Mouse (Mus musculus) embryonic facial prominence, embryonic 11.5 days (tissue): ENCODE results near the gene Ercc4. TPM values are rescaled to one million over a fixed set of nuclear protein-coding genes. Genes with fewer than 3 reads are reported as not detected.
"Not testable (repeated sequence)": the region's sequence is repeated elsewhere in the genome, so short reads cannot be mapped to it uniquely, and the experiment has no call there.

Experiments used
- ATAC-seq: fragments of 200-750 bp; cut with Nextera tagmentation; replicated peaks from 2 replicates; pipeline ENCODE4 v1.8.0; 2017; ENCODE audit warnings: low read depth; ENCODE audit not compliant: insufficient number of reproducible peaks, low FRiP score, low TSS enrichment
- DNase-seq: peaks from one replicate; pipeline ENCODE4 v3.0.0-alpha.2; 2015; ENCODE audit warnings: low spot score
- H3K27ac ChIP-seq: fragments of 300-500 bp; sonication (generic); replicated peaks from 2 replicates; pipeline ENCODE4 v1.5.1; 2014; ENCODE audit warnings: mild to moderate bottlenecking, low read depth, low read length, control low read depth
- H3K27me3 ChIP-seq: fragments of 300-500 bp; sonication (generic); 2 replicates; pipeline ENCODE4 v1.6.1; 2014; ENCODE audit warnings: mild to moderate bottlenecking, low read length, moderate library complexity, mixed read lengths; ENCODE audit not compliant: control insufficient read depth, insufficient read depth
- H3K36me3 ChIP-seq: fragments of 300-500 bp; sonication (generic); replicated peaks from 2 replicates; pipeline ENCODE4 v1.6.1; 2014; ENCODE audit warnings: low read depth, mild to moderate bottlenecking, low read length, moderate library complexity, mixed read lengths; ENCODE audit not compliant: control insufficient read depth, insufficient read depth
- H3K4me1 ChIP-seq: fragments of 300-500 bp; sonication (generic); 2 replicates; pipeline ENCODE4 v1.6.1; 2014; ENCODE audit warnings: low read length, mixed read lengths; ENCODE audit not compliant: control insufficient read depth, insufficient read depth
- H3K4me2 ChIP-seq: fragments of 300-500 bp; sonication (generic); 2 replicates; pipeline ENCODE4 v1.6.1; 2014; ENCODE audit warnings: low read depth, mild to moderate bottlenecking, control low read depth, low read length, moderate library complexity
- H3K4me3 ChIP-seq: fragments of 300-500 bp; sonication (generic); 2 replicates; pipeline ENCODE4 v1.5.1; 2014; ENCODE audit warnings: low read depth, low read length, control low read depth
- H3K9ac ChIP-seq: fragments of 300-500 bp; sonication (generic); replicated peaks from 2 replicates; pipeline ENCODE4 v1.6.1; 2014; ENCODE audit warnings: mild to moderate bottlenecking, control low read depth, low read length
- H3K9me3 ChIP-seq: fragments of 300-500 bp; sonication (generic); replicated peaks from 2 replicates; pipeline ENCODE4 v1.6.1; 2016; ENCODE audit warnings: mild to moderate bottlenecking, low read length, inconsistent platforms, mixed read lengths; ENCODE audit not compliant: control insufficient read depth
- WGBS: fragments of 180-500 bp; shearing (Covaris S2); extraction: QIAGEN DNeasy Blood & Tissue Kit; methylation state at CpG from one replicate; pipeline ENCODE4 v1.1.7; 2014; 5-methylcytosine and 5-hydroxymethylcytosine counted together
- polyA plus RNA-seq: library from polyadenylated mRNA; unstranded; fragments of >200 nt; fragmentation: Nextera tagmentation; extraction: Ambion mirVana; gene quantifications from 2 replicates; pipeline ENCODE4 v1.2.1, GENCODE M21; 2014

The Ercc4 gene
- polyA plus RNA-seq, 1 experiment from 2014 or later, result 12.6 TPM

GRCm38 (mm10) chr16:13115466-13115865 is 6.0 kb downstream of the Ercc4 start:
- not testable (repeated sequence) for DNase-seq, ATAC-seq, H3K4me2 ChIP-seq, H3K9me3 ChIP-seq, H3K9ac ChIP-seq, H3K36me3 ChIP-seq, H3K4me3 ChIP-seq, H3K27ac ChIP-seq, H3K4me1 ChIP-seq, H3K27me3 ChIP-seq
- 80% methylated on average over 2 of the region's 3 CpGs for WGBS

GRCm38 (mm10) chr16:13117299-13117966 is 7.9 kb downstream of the Ercc4 start:
- H3K4me2 ChIP-seq, result no peak overlapping the region
- 69% methylated on average over 9 of the region's 9 CpGs for WGBS
- H3K4me1 ChIP-seq, result no peaks in the 10 kb centered on the region
- ATAC-seq (peak; percentile 88), DNase-seq (peak; percentile 85)
- H3K27me3 ChIP-seq, result no peaks in the 10 kb centered on the region
- no peak overlapping the region for H3K27ac ChIP-seq
- no peak overlapping the region for H3K4me3 ChIP-seq
- H3K36me3 ChIP-seq, result no peaks in the 10 kb centered on the region
- H3K9ac ChIP-seq, result no peak overlapping the region
- no peaks in the 10 kb centered on the region for H3K9me3 ChIP-seq

GRCm38 (mm10) chr16:13117967-13118430 is 8.5 kb downstream of the Ercc4 start:
- ATAC-seq (0 out of 2 replicates have a peak, but pooled peaks have one; percentile 38), DNase-seq (no peak)
- Histone ChIP-seq H3K9me3 (no peaks in the 10 kb centered on the region), H3K9ac (no peak overlapping the region), H3K4me3 (no peak overlapping the region), H3K27me3 (no peaks in the 10 kb centered on the region), H3K4me1 (no peaks in the 10 kb centered on the region), H3K27ac (no peak overlapping the region), H3K36me3 (no peaks in the 10 kb centered on the region), H3K4me2 (no peak overlapping the region)
- 89% methylated on average over 7 of the region's 7 CpGs for WGBS

- no peaks in the 10 kb centered on the region for H3K9me3 ChIP-seq
- WGBS, result 87% methylated on average over 2 of the region's 2 CpGs
- H3K9ac ChIP-seq, result no peak overlapping the region
- no peaks in the 10 kb centered on the region for H3K27me3 ChIP-seq
- H3K27ac ChIP-seq, result no peak overlapping the region
- H3K4me1 ChIP-seq, result no peaks in the 10 kb centered on the region
- DNase-seq (no peak), ATAC-seq (no peak)
- no peak overlapping the region for H3K4me2 ChIP-seq
- H3K4me3 ChIP-seq, result no peak overlapping the region
- no peaks in the 10 kb centered on the region for H3K36me3 ChIP-seq
These were observed 9.3 kb downstream of the Ercc4 start for GRCm38 (mm10) chr16:13118754-13119294.

- ATAC-seq (no peak), DNase-seq (no peak)
- Histone ChIP-seq H3K4me3 (no peak overlapping the region), H3K4me1 (no peaks in the 10 kb centered on the region), H3K27me3 (no peaks in the 10 kb centered on the region), H3K9me3 (no peaks in the 10 kb centered on the region), H3K36me3 (no peaks in the 10 kb centered on the region; the same call in 1 of the 2 replicates), H3K9ac (no peak overlapping the region), H3K27ac (no peak overlapping the region), H3K4me2 (no peak overlapping the region)
- WGBS, result 92% methylated on average over 3 of the region's 3 CpGs
These were observed 10.3 kb downstream of the Ercc4 start for GRCm38 (mm10) chr16:13119641-13120350.

- Histone ChIP-seq H3K4me1 (no peaks in the 10 kb centered on the region), H3K36me3 (peaks cover 2% of the 10 kb centered on the region), H3K27me3 (no peaks in the 10 kb centered on the region), H3K4me3 (no peak overlapping the region), H3K27ac (no peak overlapping the region), H3K4me2 (no peak overlapping the region), H3K9me3 (no peaks in the 10 kb centered on the region), H3K9ac (no peak overlapping the region)
- ATAC-seq (no peak), DNase-seq (no peak)
- 93% methylated on average over 8 of the region's 8 CpGs for WGBS
These were observed 15.9 kb downstream of the Ercc4 start for GRCm38 (mm10) chr16:13125357-13125756.

- Histone ChIP-seq H3K27ac (no peak overlapping the region), H3K4me1 (no peaks in the 10 kb centered on the region), H3K9me3 (no peaks in the 10 kb centered on the region), H3K9ac (no peak overlapping the region), H3K4me2 (no peak overlapping the region), H3K4me3 (no peak overlapping the region), H3K36me3 (peaks cover 2% of the 10 kb centered on the region), H3K27me3 (no peaks in the 10 kb centered on the region)
- 97% methylated on average over 10 of the region's 10 CpGs for WGBS
- DNase-seq (no peak), ATAC-seq (no peak)
These were observed 18.1 kb downstream of the Ercc4 start for GRCm38 (mm10) chr16:13127566-13127965.

GRCm38 (mm10) chr16:13130412-13130811 is 20.9 kb downstream of the Ercc4 start:
- Histone ChIP-seq H3K4me2 (no peak overlapping the region), H3K4me1 (no peaks in the 10 kb centered on the region), H3K9me3 (no peaks in the 10 kb centered on the region), H3K4me3 (no peak overlapping the region), H3K27me3 (no peaks in the 10 kb centered on the region), H3K36me3 (peaks cover 2% of the 10 kb centered on the region; the same call in 1 of the 2 replicates), H3K9ac (no peak overlapping the region), H3K27ac (no peak overlapping the region)
- ATAC-seq (no peak), DNase-seq (peak; percentile 51)
- 47% methylated on average over 14 of the region's 14 CpGs for WGBS
